Mouse (Mus musculus): ENCODE measurements at regions not wholly inside any gene's neighbourhood (a gene's known extent, or its start where the extent isn't known, plus 50 kb on each side); places are given as distances from the start of the nearest gene placed in this dataset.
"Not testable (repeated sequence)": the region's sequence is repeated elsewhere in the genome, so short reads cannot be mapped to it uniquely, and the experiment has no call there.

GRCm38 (mm10) chr16:77851206-77852065, 249.5 kb upstream of the Gm11146 start:
- no peak for DNase-seq (ENCODE audit: low spot score)

GRCm38 (mm10) chr16:77835767-77836166, 233.9 kb upstream of the Gm11146 start:
- no peak for DNase-seq (ENCODE audit: low spot score)

DNA sequence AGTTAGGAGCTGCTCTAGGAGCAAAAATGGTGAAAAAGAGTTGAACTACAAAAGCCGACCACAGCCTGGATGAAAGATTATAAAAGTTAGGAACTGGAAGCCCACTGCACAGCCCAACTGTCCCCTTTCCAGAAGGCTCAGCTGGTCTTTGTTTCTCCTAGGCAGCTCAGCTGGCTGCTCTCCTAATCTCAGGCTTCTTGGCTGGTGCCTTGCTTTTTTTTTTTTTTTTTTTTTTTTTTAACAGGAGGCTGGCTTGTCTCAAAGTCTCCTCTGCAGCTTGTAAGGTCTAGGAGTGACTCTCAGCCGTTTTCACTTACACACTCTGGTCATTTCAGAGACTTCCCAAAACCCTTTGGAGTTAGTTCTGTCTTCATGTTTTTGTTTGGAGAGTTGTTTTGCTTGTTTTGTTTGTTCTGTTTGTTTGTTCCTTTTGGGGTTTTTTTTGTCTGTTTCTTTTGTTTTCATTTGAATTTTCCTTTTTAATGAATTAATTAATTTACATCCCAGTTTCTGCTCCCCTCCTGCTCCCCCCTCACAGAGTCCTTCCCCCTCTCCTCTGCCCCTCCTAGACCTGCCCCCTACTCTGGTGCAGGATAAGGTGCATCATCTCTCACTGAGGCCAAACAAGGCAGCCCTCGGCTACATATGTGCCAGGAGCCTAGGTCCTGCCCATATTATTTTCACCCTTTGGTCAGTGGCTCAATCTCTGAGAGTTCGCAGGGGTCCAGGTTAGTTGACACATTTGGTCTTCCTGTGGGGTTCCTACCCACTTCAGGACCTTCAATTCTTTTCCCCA, 225.6 kb upstream of the Gm11146 start:
- DNase-seq (ENCODE audit: low spot score), result peak; percentile 28

DNA sequence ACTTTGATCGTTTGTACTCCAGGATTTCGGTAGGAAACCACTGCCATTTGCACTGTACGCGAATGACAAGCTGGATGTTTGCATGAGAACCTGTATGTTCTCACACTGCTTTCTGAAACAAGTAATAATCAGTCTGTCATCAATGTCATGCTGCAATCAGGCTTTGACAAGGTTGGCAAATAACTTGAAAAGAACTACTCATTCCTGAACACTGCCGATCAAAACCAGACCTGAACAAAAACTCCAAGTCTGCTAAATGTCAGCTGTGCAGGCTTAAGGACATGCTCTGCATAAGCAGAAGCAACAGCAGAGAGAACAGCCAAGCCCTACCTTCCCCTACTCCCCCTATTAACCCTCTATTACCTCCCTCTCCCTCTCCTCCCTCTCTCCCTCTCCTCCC, 197.8 kb upstream of the Gm11146 start:
- no peak for DNase-seq (ENCODE audit: low spot score)

DNA sequence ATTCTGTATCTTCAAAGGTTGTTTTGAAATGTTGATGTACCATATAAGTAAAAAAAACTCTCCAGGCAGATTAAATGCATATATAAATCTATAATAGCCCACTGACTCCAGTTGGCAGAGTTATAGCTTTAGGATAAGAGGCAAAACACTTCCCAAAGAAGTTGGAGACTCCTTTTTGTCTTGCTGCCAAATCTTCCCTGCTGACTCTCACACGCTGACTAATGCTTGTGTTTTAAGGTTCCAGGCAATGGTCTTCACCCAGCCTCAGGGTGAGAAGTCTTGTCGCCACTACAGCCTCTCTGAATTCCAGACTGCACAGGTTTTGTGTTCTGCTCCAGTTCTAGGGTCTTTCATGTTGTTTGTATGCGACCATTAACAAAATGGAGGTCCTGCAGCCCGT, 195.0 kb upstream of the Gm11146 start:
- no peak for DNase-seq (ENCODE audit: low spot score)

- DNase-seq (ENCODE audit: low spot score), result no peak
These were observed 187.8 kb upstream of the Gm11146 start for GRCm38 (mm10) chr16:77789652-77790051.

DNA sequence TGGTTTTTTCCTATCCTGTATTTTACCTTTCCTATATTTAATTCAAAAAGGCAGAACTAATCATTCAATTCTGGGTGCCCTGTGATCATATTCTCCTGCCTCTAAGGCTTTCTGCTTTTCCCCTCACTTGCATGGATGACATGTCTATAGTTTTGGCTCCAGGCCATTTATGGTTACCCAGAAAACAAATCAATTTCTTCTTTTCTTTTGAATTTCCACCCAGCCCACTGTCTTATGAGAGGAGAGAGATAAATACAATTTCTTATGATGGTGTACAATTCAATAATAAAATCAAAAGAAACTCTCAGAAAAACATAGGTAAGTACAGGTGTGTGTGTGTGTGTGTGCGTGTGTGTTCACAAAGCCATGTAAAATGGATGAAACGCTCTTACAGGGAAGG, 187.3 kb upstream of the Gm11146 start:
- no peak for DNase-seq (ENCODE audit: low spot score)

DNA sequence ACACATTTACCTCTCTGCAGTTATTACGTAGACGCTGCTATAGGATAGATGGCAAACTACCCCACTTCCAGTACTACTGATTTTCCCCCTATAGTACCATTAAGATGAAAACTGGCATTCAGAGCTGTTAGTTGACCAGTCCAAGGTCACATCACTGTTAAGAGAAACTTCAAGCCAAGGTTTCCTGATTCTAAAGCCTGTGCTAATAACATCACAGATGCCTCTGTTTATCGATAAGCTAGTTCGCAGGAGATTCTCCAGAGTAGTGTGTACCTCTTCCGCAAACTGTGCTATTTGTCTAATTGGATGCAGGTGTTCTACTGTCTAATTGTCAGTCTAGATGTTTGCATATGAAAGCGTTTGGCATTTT, 186.9 kb upstream of the Gm11146 start:
- no peak for DNase-seq (ENCODE audit: low spot score)

DNA sequence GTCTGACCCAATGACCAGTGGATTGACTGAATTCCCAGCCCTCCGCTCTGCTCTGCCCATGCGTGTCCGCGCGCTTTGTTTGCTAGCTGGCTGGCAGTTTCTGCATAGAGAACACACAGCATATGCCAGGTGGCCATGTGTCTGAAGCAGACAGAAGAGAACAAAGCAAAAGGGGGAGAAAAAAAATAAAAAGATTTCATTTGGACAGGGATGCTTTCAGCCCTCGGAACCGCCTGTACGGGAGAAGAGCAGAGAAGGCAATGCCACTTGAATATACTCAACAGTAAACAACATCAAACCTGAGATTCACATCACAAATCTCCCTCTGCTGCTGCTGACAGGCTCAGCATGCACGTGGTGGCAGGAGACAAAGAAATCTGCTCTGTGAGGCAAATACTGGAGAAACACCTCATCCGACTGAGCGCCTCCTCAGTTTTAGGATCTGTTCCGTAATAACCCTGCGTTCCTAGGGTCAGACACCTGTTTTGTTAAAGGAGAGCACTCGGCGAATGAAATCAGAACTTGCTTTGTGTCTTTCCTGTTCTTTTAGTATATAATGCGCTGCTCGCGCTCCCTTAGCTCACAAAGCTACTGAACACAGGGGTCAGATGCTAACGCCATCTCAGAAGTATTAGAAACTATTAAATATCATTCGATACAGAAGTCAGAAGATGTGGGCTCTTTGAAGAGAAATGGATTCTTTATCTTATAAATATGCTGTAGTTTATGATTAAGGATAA, 186.3 kb upstream of the Gm11146 start:
- no peak for DNase-seq (ENCODE audit: low spot score)

GRCm38 (mm10) chr16:77787025-77787424, 185.1 kb upstream of the Gm11146 start:
- no peak for DNase-seq (ENCODE audit: low spot score)

- no peak for DNase-seq (ENCODE audit: low spot score)
These were observed 177.1 kb upstream of the Gm11146 start for GRCm38 (mm10) chr16:77779019-77779418.

DNA sequence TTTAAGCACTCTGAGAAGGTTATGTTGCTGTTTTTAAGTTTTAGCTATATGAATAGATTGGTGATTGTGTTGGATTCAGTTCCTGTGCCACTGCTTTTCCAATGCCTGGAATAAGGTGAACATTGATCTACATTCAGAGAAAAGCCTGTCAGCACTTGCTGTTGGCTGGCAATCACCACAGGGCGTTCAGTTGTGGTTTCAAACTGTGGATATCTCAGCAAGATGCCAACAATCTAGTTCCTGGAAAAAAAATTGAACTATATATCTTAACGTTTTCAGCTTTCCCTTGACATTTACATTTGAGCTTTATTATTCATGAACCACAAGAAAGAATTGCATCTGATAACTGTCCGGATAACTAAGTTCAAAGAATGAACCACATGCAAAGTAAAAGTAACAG, 170.2 kb upstream of the Gm11146 start:
- no peak for DNase-seq (ENCODE audit: low spot score)

- DNase-seq (ENCODE audit: low spot score), result peak; percentile 1
These were observed 159.0 kb upstream of the Gm11146 start for GRCm38 (mm10) chr16:77760926-77761347.

- DNase-seq (ENCODE audit: low spot score), result no peak
These were observed 158.6 kb upstream of the Gm11146 start for GRCm38 (mm10) chr16:77760479-77760878.

- DNase-seq (ENCODE audit: low spot score), result no peak
These were observed 158.1 kb upstream of the Gm11146 start for GRCm38 (mm10) chr16:77759997-77760396.

DNA sequence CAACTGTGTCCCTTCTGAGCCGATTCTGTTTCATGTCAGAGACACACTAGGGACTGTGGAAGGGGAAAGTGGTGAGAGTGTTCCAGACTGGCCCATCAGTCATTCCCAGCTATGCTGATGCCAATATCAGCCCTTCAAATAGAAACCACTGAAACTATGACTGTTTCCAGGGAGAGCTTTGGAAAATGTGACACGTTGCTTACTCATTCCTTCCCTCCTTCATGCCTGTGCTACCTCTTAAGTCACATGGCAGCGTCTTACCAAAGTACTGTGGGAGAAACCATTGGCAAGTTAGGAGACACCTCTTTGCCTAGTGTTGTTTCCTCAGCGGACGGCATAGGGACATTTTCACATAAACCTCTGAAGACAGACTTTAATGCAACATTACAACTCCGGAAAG, 153.0 kb upstream of the Gm11146 start:
- DNase-seq (ENCODE audit: low spot score), result peak; percentile 32

GRCm38 (mm10) chr16:77749474-77749873, 147.6 kb upstream of the Gm11146 start:
- DNase-seq (ENCODE audit: low spot score), result peak; percentile 59

DNA sequence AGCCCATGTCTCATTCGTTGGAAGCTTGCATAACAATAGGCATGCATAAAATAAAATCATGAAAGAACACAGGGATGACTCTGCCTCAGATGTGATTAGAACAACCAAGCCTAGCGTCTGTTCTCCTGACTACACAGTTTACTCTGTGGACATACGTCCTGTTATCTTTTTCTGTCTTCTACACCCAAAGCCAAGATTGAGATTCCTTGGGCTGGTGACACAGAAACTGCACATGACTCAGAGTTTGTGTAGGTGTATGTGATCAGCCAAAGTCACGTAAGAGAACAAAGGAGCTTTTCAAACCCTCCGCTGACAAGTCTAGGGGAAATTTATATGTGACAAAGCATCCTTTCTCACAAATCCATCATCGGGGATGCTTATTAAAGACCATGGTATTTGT, 141.9 kb upstream of the Gm11146 start:
- no peak for DNase-seq (ENCODE audit: low spot score)

DNA sequence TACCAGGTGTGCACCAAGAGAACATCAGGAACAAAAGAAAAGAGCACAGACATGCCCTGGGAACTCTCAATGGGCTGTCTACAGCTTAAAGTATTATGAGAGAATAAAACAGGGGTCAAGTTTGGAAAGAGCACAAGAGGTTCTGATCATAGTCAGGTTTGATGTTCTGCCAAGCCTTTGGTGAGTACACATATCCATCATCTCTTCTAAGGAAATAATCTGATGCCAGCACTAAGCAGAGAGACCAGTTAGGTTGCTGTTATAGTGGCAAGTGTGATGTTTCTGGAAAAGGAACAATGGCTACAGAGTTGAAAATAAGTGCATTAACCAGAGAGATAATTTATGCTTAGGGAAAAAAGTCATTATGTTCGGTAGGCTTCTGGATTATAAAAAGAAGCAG, 136.9 kb upstream of the Gm11146 start:
- no peak for DNase-seq (ENCODE audit: low spot score)

DNA sequence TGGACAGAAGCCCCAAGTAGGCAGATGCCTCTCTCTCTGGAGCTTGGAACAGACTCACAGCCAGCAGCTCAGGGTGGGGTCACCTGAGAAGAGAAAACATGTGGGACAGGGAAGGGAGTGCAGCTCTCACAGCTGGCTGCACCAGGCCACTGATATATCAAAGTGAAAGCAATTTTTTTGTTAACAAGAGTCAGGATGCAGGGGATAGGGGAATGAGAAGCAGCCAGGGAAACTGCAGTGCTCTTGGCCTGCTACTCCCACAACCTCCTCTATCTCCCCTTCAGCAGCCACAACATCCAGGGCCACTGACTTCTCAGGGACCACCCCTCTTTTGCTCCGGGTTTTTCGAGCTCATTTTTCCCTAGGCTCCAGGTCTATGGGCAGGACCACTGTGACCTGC, 117.5 kb upstream of the Gm11146 start:
- no peak for DNase-seq (ENCODE audit: low spot score)

GRCm38 (mm10) chr16:77717766-77718165, 115.9 kb upstream of the Gm11146 start:
- DNase-seq (ENCODE audit: low spot score), result not testable (repeated sequence)

DNA sequence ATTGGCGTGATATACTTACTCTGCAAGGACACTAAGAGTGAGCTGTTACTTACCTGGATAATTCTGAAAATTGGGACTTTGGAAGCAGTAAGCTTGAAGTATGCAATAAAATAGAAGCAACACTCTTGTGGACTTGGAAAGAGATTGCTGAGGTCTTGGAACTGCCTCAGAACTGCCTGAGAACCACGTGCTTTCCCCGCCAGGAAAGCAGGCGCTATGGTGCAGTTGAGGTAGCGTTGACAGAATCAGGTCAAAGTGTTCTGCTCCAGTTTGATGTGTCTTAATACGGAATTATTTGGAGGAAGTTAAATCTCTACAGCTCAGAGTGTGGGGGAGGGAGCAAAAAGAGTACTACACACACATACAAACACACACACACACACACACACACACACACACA, 102.8 kb upstream of the Gm11146 start:
- peak; percentile 31 for DNase-seq (ENCODE audit: low spot score)

DNA sequence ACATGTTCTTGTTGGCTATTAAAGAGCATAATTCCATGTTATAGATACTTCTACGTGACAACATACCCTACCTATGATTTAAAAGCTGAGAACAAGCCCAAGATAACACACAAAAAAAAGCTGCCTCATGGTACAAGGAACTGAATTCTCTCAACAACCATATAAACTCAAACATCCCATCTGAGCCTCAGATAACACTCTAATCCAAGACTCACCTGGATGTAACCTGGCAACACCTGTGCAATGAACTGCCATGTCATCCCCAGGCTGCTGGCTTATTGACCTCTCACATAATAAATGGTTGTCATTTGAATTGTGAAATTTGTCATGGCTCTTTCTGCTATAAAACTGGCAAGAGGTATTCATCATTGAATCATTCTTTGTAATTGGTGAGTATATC, 93.5 kb upstream of the Gm11146 start:
- DNase-seq (ENCODE audit: low spot score), result no peak

Measured in lung, postnatal 25 days (tissue).